Mouse (Mus musculus): Measurements from ENCODE around the gene Napa. TPM values are rescaled to one million over a fixed set of nuclear protein-coding genes. Genes with fewer than 3 reads are reported as not detected.

Napa gene
- polyA plus RNA-seq, 1 experiment = 141 TPM

DNA sequence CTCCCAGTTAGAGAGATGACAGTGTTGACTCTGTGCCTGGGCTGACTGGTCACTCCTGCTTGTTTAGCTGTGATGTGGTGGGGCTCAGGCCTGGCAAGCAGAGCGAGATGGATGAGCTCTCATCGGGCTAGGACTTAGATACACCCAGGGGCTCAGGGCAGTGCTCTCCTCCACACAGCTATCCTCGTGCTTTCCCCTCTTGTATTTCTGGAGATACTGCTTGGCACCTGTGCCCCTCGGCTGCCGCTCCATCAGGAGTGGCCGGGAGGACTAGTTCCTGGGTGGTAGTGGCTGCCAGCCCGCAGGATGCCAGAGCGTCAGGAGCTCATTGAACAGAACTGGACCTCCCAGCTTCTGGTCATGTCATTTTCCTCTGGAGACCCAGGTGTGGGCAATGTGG lies 11.9 kb downstream of the Napa start:
- no peak overlapping the region for H3K27ac ChIP-seq (replicated peaks; ENCODE audit: low read depth, low read length)
- no peaks in the 10 kb centered on the region for H3K4me1 ChIP-seq (ENCODE audit: control insufficient read depth, insufficient read depth, insufficient read length, low read length)
- H3K4me3 ChIP-seq (ENCODE audit: insufficient read depth, low read depth, low read length) = no peak overlapping the region

DNA sequence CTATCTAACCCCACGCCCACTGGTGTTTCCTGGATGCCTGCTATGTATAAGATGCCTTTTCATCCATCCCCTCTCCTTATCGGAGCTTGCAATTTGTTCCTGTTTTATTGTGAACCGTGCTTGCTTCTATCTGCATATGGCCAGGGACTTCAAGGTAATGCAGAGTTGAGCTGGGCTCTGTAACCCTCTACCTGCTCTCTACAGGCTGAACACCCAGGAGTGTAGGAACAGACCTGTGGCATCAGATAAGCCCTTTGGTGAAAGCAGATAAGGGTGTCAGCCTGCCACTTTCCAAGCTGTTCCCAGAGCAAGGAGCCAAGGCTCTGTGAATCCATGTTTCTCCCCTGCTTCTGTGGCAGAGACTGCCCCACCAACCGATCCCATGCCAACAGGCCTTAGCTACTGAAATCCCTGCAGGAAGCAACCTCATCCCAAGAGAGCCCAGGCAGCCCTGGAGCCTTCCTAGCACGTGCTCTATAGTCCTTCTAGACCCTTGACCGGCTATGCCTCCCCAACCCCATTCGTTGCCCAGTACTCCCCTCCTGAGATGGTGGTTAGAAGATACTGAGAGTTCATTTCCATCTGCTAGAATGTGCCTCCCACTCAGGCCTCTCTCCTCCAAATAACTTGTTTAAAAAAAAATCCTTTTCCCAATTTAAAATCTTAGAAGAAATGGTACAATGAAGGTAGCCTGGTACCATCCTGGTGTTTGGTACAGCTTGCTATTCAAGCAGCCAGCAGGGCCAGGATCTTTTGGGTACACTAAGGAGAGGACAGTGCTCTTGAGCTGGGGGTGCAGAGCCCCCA lies 13.2 kb downstream of the Napa start:
- H3K27ac ChIP-seq (replicated peaks; ENCODE audit: low read depth, low read length) = no peak overlapping the region
- no peaks in the 10 kb centered on the region for H3K4me1 ChIP-seq (ENCODE audit: control insufficient read depth, insufficient read depth, insufficient read length, low read length)
- H3K4me3 ChIP-seq (ENCODE audit: insufficient read depth, low read depth, low read length) = no peak overlapping the region

DNA sequence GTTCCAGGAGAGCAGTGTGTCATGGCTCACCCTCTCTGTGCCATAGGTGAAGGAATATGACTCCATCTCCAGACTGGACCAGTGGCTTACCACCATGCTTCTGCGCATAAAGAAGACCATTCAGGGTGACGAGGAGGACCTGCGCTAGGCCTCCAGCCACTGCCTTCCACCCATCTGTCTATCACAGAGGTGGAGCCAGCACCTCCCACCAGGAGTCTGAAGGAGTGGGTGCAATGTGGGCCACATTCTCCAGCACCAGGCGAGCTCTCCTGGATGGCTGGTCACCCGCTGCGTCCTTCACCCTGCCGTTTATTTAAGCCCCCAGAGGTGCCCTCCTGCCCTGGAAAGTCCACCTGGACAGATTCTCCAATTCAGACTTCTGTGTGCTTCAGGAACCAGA lies 18.2 kb downstream of the Napa start:
- Histone ChIP-seq H3K27ac (replicated peaks; ENCODE audit: low read depth, low read length) (no peak overlapping the region), H3K4me3 (ENCODE audit: insufficient read depth, low read depth, low read length) (no peak overlapping the region), H3K4me1 (ENCODE audit: control insufficient read depth, insufficient read depth, insufficient read length, low read length) (no peaks in the 10 kb centered on the region)

DNA sequence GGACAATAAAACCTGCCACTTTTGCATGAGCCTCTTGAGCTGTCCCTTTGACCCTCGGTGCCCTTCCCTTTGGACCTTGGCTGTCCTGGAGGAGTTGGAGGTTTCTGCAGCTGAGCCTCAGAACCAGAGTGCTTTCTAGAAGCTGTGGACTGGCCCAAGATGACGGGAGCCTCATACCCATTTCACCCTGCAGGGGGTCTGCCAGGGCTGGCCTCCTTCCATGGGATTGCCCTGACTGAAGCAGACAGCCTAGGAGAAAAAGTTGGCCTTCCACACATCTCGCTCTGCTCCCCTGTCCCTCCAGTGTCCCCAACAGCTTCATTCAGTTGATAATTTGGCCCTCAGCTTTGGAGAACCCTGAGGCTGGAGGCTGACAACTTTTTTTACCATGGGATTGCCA lies 18.8 kb downstream of the Napa start:
- no peaks in the 10 kb centered on the region for H3K4me1 ChIP-seq (ENCODE audit: control insufficient read depth, insufficient read depth, insufficient read length, low read length)
- H3K4me3 ChIP-seq (ENCODE audit: insufficient read depth, low read depth, low read length) = no peak overlapping the region
- H3K27ac ChIP-seq (replicated peaks; ENCODE audit: low read depth, low read length) = no peak overlapping the region

GRCm38 (mm10) chr7:16119569-16120261 lies 21.5 kb downstream of the Napa start, which contains the start of gene Kptn:
Gene Kptn, plus strand, starts transcription at chr7:16119895.
- H3K27ac ChIP-seq (replicated peaks; ENCODE audit: low read depth, low read length) = peak within 1 kb of the TSS; percentile 94
- H3K4me3 ChIP-seq (ENCODE audit: insufficient read depth, low read depth, low read length) = peak within 1 kb of the TSS; percentile 88
- no peaks in the 10 kb centered on the region for H3K4me1 ChIP-seq (ENCODE audit: control insufficient read depth, insufficient read depth, insufficient read length, low read length)

DNA sequence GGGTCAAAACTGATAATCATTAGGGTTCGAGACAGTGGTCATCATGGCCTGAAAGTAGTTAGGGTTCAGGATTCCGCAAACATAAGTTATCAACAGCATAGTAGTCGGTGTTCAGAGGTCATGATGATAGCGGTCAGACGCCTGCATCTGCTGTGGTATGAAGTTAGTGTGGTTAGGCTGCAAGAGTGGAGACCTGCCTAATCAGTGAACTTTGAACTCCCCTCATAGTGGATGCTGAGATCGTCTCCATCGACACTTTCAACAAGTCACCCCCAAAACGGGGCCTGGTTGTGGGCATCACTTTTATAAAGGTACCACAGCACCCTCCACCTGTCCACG lies 22.0 kb downstream of the Napa start:
- Histone ChIP-seq H3K27ac (replicated peaks; ENCODE audit: low read depth, low read length) (peak overlapping the region; percentile 21; the same call in 1 of the 2 replicates), H3K4me3 (ENCODE audit: insufficient read depth, low read depth, low read length) (peak overlapping the region; percentile 88), H3K4me1 (ENCODE audit: control insufficient read depth, insufficient read depth, insufficient read length, low read length) (no peaks in the 10 kb centered on the region)

GRCm38 (mm10) chr7:16125829-16126228 lies 27.6 kb downstream of the Napa start:
- H3K4me3 ChIP-seq (ENCODE audit: insufficient read depth, low read depth, low read length) = no peak overlapping the region
- H3K4me1 ChIP-seq (ENCODE audit: control insufficient read depth, insufficient read depth, insufficient read length, low read length) = no peaks in the 10 kb centered on the region
- no peak overlapping the region for H3K27ac ChIP-seq (replicated peaks; ENCODE audit: low read depth, low read length)

DNA sequence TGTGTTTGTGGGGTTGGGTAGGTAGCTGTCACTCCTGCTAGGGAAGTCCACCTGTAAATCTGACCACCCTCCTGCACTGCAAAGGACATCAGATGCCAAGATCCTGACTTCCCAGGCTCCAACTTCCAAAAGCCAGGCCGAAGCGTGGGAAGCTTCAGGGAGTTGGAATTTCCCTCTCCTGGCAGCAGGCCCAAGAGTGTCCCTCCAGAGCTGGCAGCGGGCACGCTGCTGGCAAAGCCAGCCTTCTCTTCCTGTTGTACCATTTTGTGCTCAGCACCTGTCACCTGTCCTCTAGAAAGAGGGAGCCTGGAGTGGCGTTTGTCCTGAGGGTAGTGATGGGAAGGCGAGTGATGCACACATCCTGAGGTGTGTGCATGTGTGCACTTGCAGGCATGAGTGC lies 30.1 kb downstream of the Napa start:
- no peaks in the 10 kb centered on the region for H3K4me1 ChIP-seq (ENCODE audit: control insufficient read depth, insufficient read depth, insufficient read length, low read length)
- no peak overlapping the region for H3K27ac ChIP-seq (replicated peaks; ENCODE audit: low read depth, low read length)
- no peak overlapping the region for H3K4me3 ChIP-seq (ENCODE audit: insufficient read depth, low read depth, low read length)

DNA sequence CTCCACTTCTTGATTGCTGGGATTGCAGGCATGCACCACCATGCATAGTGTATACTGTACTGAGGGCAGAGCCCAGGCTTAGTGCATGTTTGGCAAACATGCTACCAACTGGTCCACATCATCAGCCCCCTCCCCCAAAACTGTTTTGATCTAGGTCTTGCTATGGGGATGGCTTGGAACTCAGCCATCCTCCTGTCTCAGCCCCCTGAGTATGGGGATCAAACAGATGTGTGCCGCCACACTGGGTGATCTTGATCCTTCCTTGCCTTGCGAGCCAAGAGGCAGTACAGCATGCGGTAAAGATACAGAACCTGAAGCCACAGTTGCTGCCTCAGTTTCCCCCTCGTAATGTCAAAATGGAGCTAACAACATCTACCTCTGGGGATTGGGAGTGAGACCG lies 30.6 kb downstream of the Napa start:
- H3K4me1 ChIP-seq (ENCODE audit: control insufficient read depth, insufficient read depth, insufficient read length, low read length) = no peaks in the 10 kb centered on the region
- no peak overlapping the region for H3K4me3 ChIP-seq (ENCODE audit: insufficient read depth, low read depth, low read length)
- H3K27ac ChIP-seq (replicated peaks; ENCODE audit: low read depth, low read length) = no peak overlapping the region

GRCm38 (mm10) chr7:16129421-16129845 lies 31.2 kb downstream of the Napa start, which contains the start of gene Slc8a2:
Gene Slc8a2, plus strand, starts transcription at chr7:16129826.
- H3K4me3 ChIP-seq (ENCODE audit: insufficient read depth, low read depth, low read length) = peak within 1 kb of the TSS; percentile 23; the same call in 1 of the 2 replicates
- no peaks in the 10 kb centered on the region for H3K4me1 ChIP-seq (ENCODE audit: control insufficient read depth, insufficient read depth, insufficient read length, low read length)
- H3K27ac ChIP-seq (replicated peaks; ENCODE audit: low read depth, low read length) = no peak within 1 kb of the TSS

GRCm38 (mm10) chr7:16129846-16130691 lies 31.8 kb downstream of the Napa start:
- Histone ChIP-seq H3K4me1 (ENCODE audit: control insufficient read depth, insufficient read depth, insufficient read length, low read length) (no peaks in the 10 kb centered on the region), H3K27ac (replicated peaks; ENCODE audit: low read depth, low read length) (no peak overlapping the region), H3K4me3 (ENCODE audit: insufficient read depth, low read depth, low read length) (peak overlapping the region; percentile 23; the same call in 1 of the 2 replicates)

GRCm38 (mm10) chr7:16130956-16131634 lies 32.8 kb downstream of the Napa start:
- Histone ChIP-seq H3K4me3 (ENCODE audit: insufficient read depth, low read depth, low read length) (no peak overlapping the region), H3K27ac (replicated peaks; ENCODE audit: low read depth, low read length) (no peak overlapping the region), H3K4me1 (ENCODE audit: control insufficient read depth, insufficient read depth, insufficient read length, low read length) (no peaks in the 10 kb centered on the region)

- Histone ChIP-seq H3K4me3 (ENCODE audit: insufficient read depth, low read depth, low read length) (no peak overlapping the region), H3K27ac (replicated peaks; ENCODE audit: low read depth, low read length) (no peak overlapping the region), H3K4me1 (ENCODE audit: control insufficient read depth, insufficient read depth, insufficient read length, low read length) (no peaks in the 10 kb centered on the region)
Measured at GRCm38 (mm10) chr7:16132161-16132581, 33.9 kb downstream of the Napa start.

- Histone ChIP-seq H3K4me1 (ENCODE audit: control insufficient read depth, insufficient read depth, insufficient read length, low read length) (no peaks in the 10 kb centered on the region), H3K4me3 (ENCODE audit: insufficient read depth, low read depth, low read length) (no peak overlapping the region), H3K27ac (replicated peaks; ENCODE audit: low read depth, low read length) (no peak overlapping the region)
Measured at GRCm38 (mm10) chr7:16132926-16133325, 34.7 kb downstream of the Napa start.

GRCm38 (mm10) chr7:16133691-16134090 lies 35.4 kb downstream of the Napa start:
- Histone ChIP-seq H3K4me3 (ENCODE audit: insufficient read depth, low read depth, low read length) (no peak overlapping the region), H3K27ac (replicated peaks; ENCODE audit: low read depth, low read length) (no peak overlapping the region), H3K4me1 (ENCODE audit: control insufficient read depth, insufficient read depth, insufficient read length, low read length) (no peaks in the 10 kb centered on the region)
